Mouse (Mus musculus) liver, adult 2 months (tissue): ENCODE measurements at regions not wholly inside any gene's neighbourhood (a gene's known extent, or its start where the extent isn't known, plus 50 kb on each side); places are given as distances from the start of the nearest gene placed in this dataset.

Experiments
- DNase-seq: peaks from one replicate; pipeline ENCODE4 v3.0.0-alpha.2; 2011; ENCODE audit warnings: low read depth, low spot score; ENCODE audit errors: extremely low read depth
- H3K27ac ChIP-seq: fragments of 200-500 bp; replicated peaks from 2 replicates; pipeline ENCODE4 v1.5.1; 2012; ENCODE audit warnings: low read depth, mild to moderate bottlenecking, control low read depth, inconsistent platforms, low read length; ENCODE audit not compliant: insufficient read depth
- H3K27me3 ChIP-seq: fragments of 200-500 bp; 2 replicates; pipeline ENCODE4 v1.6.1; 2012; ENCODE audit warnings: mild to moderate bottlenecking, moderate library complexity, low read length, inconsistent platforms; ENCODE audit not compliant: control insufficient read depth, insufficient read depth
- H3K36me3 ChIP-seq: fragments of 200-500 bp; 2 replicates; pipeline ENCODE4 v1.6.1; 2012; ENCODE audit warnings: low read length, inconsistent platforms; ENCODE audit not compliant: control insufficient read depth, insufficient read depth
- H3K4me1 ChIP-seq: fragments of 200-500 bp; 2 replicates; pipeline ENCODE4 v1.6.1; 2011; ENCODE audit warnings: low read length; ENCODE audit not compliant: control insufficient read depth, insufficient read depth
- H3K4me3 ChIP-seq: fragments of 200-500 bp; 2 replicates; pipeline ENCODE4 v1.5.1; 2011; ENCODE audit warnings: low read depth, mild to moderate bottlenecking, control low read depth, low read length, moderate library complexity; ENCODE audit not compliant: insufficient read depth
- H3K79me2 ChIP-seq: fragments of 200-500 bp; 2 replicates; pipeline ENCODE4 v1.6.1; 2012; ENCODE audit warnings: inconsistent platforms, mild to moderate bottlenecking, low read length, moderate library complexity; ENCODE audit not compliant: control insufficient read depth, insufficient read depth
- H3K9ac ChIP-seq: fragments of 200-500 bp; 2 replicates; pipeline ENCODE4 v1.6.1; 2012; ENCODE audit warnings: low read depth, mild to moderate bottlenecking, control low read depth, inconsistent platforms, low read length
- CTCF ChIP-seq: fragments of 200-500 bp; IDR thresholded peaks from 2 replicates; pipeline ENCODE4 v1.5.1; 2011; ENCODE audit warnings: low read depth, low read length, control low read depth
- POLR2A ChIP-seq: fragments of 200-500 bp; IDR thresholded peaks from 2 replicates; pipeline ENCODE4 v1.6.1; 2011; ENCODE audit warnings: low read length, control low read depth; ENCODE audit not compliant: insufficient read depth; ENCODE audit errors: extremely low read depth
- WGBS: fragments of 180-500 bp; shearing (Covaris S2); methylation state at CpG from one replicate; pipeline ENCODE4 v1.1.7; 2018; 5-methylcytosine and 5-hydroxymethylcytosine counted together

- no peaks in the 10 kb centered on the region for H3K4me1 ChIP-seq
- no peak overlapping the region for H3K4me3 ChIP-seq
- no peak overlapping the region for H3K9ac ChIP-seq
- H3K27me3 ChIP-seq: no peaks in the 10 kb centered on the region
- no peak overlapping the region for H3K27ac ChIP-seq
- 67% methylated on average over 4 of the region's 4 CpGs for WGBS
- DNase-seq: no peak
- TF ChIP-seq POLR2A: no peak
- no peaks in the 10 kb centered on the region for H3K79me2 ChIP-seq
- H3K36me3 ChIP-seq: no peaks in the 10 kb centered on the region
Observed at GRCm38 (mm10) chr16:9341245-9341644, 511.3 kb downstream of the 1810013L24Rik start.

DNA sequence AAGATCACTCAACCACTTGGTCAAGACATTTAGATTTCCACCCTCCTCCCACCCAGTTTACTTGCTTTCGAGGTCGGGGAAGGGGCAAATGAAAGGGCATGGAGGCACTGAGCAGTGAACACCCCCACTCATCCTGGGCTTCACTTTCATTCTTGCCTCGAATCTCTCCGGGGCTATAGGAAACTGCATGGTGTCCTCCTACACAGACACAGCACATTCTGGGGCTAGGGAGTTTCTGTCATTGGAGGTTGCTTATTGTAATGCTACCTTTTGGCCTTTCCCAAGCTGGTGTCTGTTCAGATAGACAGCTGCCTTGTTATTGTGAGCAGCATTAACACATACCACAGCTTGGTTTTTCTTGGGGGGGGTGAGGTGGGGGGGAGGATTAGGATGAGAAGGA is 523.9 kb downstream of the 1810013L24Rik start:
- Histone ChIP-seq H3K36me3 (no peaks in the 10 kb centered on the region), H3K79me2 (no peaks in the 10 kb centered on the region), H3K4me1 (no peaks in the 10 kb centered on the region), H3K27me3 (no peaks in the 10 kb centered on the region), H3K9ac (no peak overlapping the region), H3K4me3 (no peak overlapping the region), H3K27ac (no peak overlapping the region)
- no peak for DNase-seq
- TF ChIP-seq CTCF: no peak
- no peak for TF ChIP-seq POLR2A
- WGBS: 87% methylated on average over 4 of the region's 4 CpGs

GRCm38 (mm10) chr16:9354331-9355030 is 524.6 kb downstream of the 1810013L24Rik start:
- Histone ChIP-seq H3K4me3 (no peak overlapping the region), H3K4me1 (no peaks in the 10 kb centered on the region), H3K36me3 (no peaks in the 10 kb centered on the region), H3K27ac (no peak overlapping the region), H3K9ac (no peak overlapping the region), H3K79me2 (no peaks in the 10 kb centered on the region), H3K27me3 (no peaks in the 10 kb centered on the region)
- DNase-seq: no peak
- TF ChIP-seq CTCF (no peak), POLR2A (no peak)
- 77% methylated on average over 8 of the region's 8 CpGs for WGBS

GRCm38 (mm10) chr16:9358651-9359050 is 528.8 kb downstream of the 1810013L24Rik start:
- H3K27me3 ChIP-seq: no peaks in the 10 kb centered on the region
- H3K27ac ChIP-seq: no peak overlapping the region
- no peak for TF ChIP-seq POLR2A
- TF ChIP-seq CTCF: no peak
- H3K79me2 ChIP-seq: no peaks in the 10 kb centered on the region
- WGBS: 83% methylated on average over 4 of the region's 4 CpGs
- DNase-seq: no peak
- no peak overlapping the region for H3K9ac ChIP-seq
- H3K36me3 ChIP-seq: no peaks in the 10 kb centered on the region
- H3K4me3 ChIP-seq: no peak overlapping the region
- no peaks in the 10 kb centered on the region for H3K4me1 ChIP-seq

- WGBS: 91% methylated on average over 3 of the region's 3 CpGs
- H3K36me3 ChIP-seq: no peaks in the 10 kb centered on the region
- no peaks in the 10 kb centered on the region for H3K4me1 ChIP-seq
- no peak overlapping the region for H3K4me3 ChIP-seq
- TF ChIP-seq CTCF (no peak), POLR2A (no peak)
- no peak for DNase-seq
- H3K79me2 ChIP-seq: no peaks in the 10 kb centered on the region
- H3K27ac ChIP-seq: no peak overlapping the region
- H3K27me3 ChIP-seq: no peaks in the 10 kb centered on the region
- H3K9ac ChIP-seq: no peak overlapping the region
Observed at GRCm38 (mm10) chr16:9359399-9360135, 529.7 kb downstream of the 1810013L24Rik start.

GRCm38 (mm10) chr16:9360741-9361255 is 530.9 kb downstream of the 1810013L24Rik start:
- Histone ChIP-seq H3K27ac (no peak overlapping the region), H3K4me1 (no peaks in the 10 kb centered on the region), H3K9ac (no peak overlapping the region), H3K79me2 (no peaks in the 10 kb centered on the region), H3K27me3 (no peaks in the 10 kb centered on the region), H3K36me3 (no peaks in the 10 kb centered on the region), H3K4me3 (no peak overlapping the region)
- WGBS: 70% methylated on average over 3 of the region's 3 CpGs
- no peak for DNase-seq
- TF ChIP-seq POLR2A (no peak), CTCF (no peak)
